Mouse (Mus musculus) CH12F3 (cell line): Measurements from ENCODE around the gene Vmn2r102.

Experiments used
- in situ Hi-C: fragments of 300-500 bp; cut with MboI; formaldehyde crosslinking; loops from 2 replicates; pipeline ENCODE4 v1.14.3; 2020; ENCODE audit warnings: low sequenced_read_pairs

Gene Vmn2r102

GRCm38 (mm10) chr17:19660028-19660427, at the start of gene Vmn2r102:
Vmn2r102 (plus strand) TSS chr17:19660328.
- in situ Hi-C loops, result no loop called here

- in situ Hi-C loops, result no loop called here
These were observed 30.8 kb upstream of the Vmn2r102 start for GRCm38 (mm10) chr17:19629328-19629727.

- in situ Hi-C loops, result no loop called here
These were observed 1.7 kb upstream of the Vmn2r102 start for GRCm38 (mm10) chr17:19658447-19658846.

GRCm38 (mm10) chr17:19692062-19692461, 31.9 kb downstream of the Vmn2r102 start:
- in situ Hi-C loops, result no loop called here
